Mouse (Mus musculus) olfactory bulb, adult 2 months (tissue): Measurements from ENCODE around the gene Gm8113. TPM values are rescaled to one million over a fixed set of nuclear protein-coding genes. Genes with fewer than 3 reads are reported as not detected.
"Not testable (repeated sequence)": the region's sequence is repeated elsewhere in the genome, so short reads cannot be mapped to it uniquely, and the experiment has no call there.

Experiments used
- H3K27ac ChIP-seq: fragments of 200-500 bp; 2 replicates; pipeline ENCODE4 v1.5.1; 2012; ENCODE audit warnings: low read depth, low read length; ENCODE audit not compliant: insufficient read depth
- H3K4me1 ChIP-seq: fragments of 200-500 bp; 2 replicates; pipeline ENCODE4 v1.6.1; 2012; ENCODE audit warnings: low read length; ENCODE audit not compliant: control insufficient read depth, insufficient read depth
- H3K4me3 ChIP-seq: fragments of 200-500 bp; 2 replicates; pipeline ENCODE4 v1.5.1; 2012; ENCODE audit warnings: mild to moderate bottlenecking, low read depth, low read length, moderate library complexity; ENCODE audit not compliant: insufficient read depth
- WGBS: fragments of 180-500 bp; shearing (Covaris S2); methylation state at CpG from one replicate; pipeline ENCODE4 v1.1.7; 2018; 5-methylcytosine and 5-hydroxymethylcytosine counted together
- polyA plus RNA-seq: library from polyadenylated mRNA; stranded (reverse); fragments of >200 nt; gene quantifications from 2 replicates; pipeline ENCODE4 v1.2.4, GENCODE M21; 2012; ENCODE audit warnings: low replicate concordance; ENCODE audit not compliant: missing spikeins, insufficient read depth, insufficient read length

Gene Gm8113
- polyA plus RNA-seq, 1 experiment, result not detected

- H3K4me3 ChIP-seq, H3K4me1 ChIP-seq, H3K27ac ChIP-seq: not testable (repeated sequence)
- WGBS, result no CpG with 5 or more reads among the region's 2 CpGs
These were observed 31.6 kb downstream of the Gm8113 start, which contains the start of gene Ang5 for GRCm38 (mm10) chr14:43956769-43957168. Gene Ang5 (plus strand): TSS chr14:43957069.

Other genes with a start within 250 kb of the Gm8113 start
- gene Gm8165, start 248.2 kb upstream of the Gm8113 start, polyA plus RNA-seq, result not detected in 2 replicates
- gene Gm7324, start 227.6 kb upstream of the Gm8113 start, polyA plus RNA-seq, result not detected in 2 replicates
- gene Gm16506, start 197.9 kb upstream of the Gm8113 start, polyA plus RNA-seq, result not detected in 2 replicates
- not detected in 2 replicates for gene Gm6526, start 177.5 kb upstream of the Gm8113 start, polyA plus RNA-seq
- not detected in 2 replicates for gene Gm8180, start 140.6 kb upstream of the Gm8113 start, polyA plus RNA-seq
- gene Ear1, start 49.9 kb upstream of the Gm8113 start, polyA plus RNA-seq, result not detected in 2 replicates
- gene Ear10, start 1.8 kb upstream of the Gm8113 start, polyA plus RNA-seq, result not detected in 2 replicates
- gene Ang5, start 31.7 kb downstream of the Gm8113 start, polyA plus RNA-seq, result not detected in 2 replicates
- gene Ang6, start 76.9 kb downstream of the Gm8113 start, polyA plus RNA-seq, result not detected in 2 replicates
- gene Ear2, start 177.3 kb downstream of the Gm8113 start, polyA plus RNA-seq, result not detected in 2 replicates
- gene Gm3327, start 198.5 kb downstream of the Gm8113 start, polyA plus RNA-seq, result not detected in 2 replicates